Mouse (Mus musculus) erythroblast, embryonic 14.5 days (primary cell): Measurements from ENCODE around the gene Abtb2. TPM values are rescaled to one million over a fixed set of nuclear protein-coding genes. Genes with fewer than 3 reads are reported as not detected.

ENCODE experiments used
- H3K27me3 ChIP-seq: 2 replicates; pipeline ENCODE4 v1.6.1; 2012; ENCODE audit warnings: inconsistent platforms; ENCODE audit not compliant: control insufficient read depth
- H3K36me3 ChIP-seq: 2 replicates; pipeline ENCODE4 v1.6.1; 2012; ENCODE audit warnings: mild to moderate bottlenecking, inconsistent platforms; ENCODE audit not compliant: control insufficient read depth
- H3K4me1 ChIP-seq: 2 replicates; pipeline ENCODE4 v1.6.1; 2012; ENCODE audit warnings: inconsistent platforms; ENCODE audit not compliant: control insufficient read depth
- H3K4me3 ChIP-seq: replicated peaks from 2 replicates; pipeline ENCODE3; 2012; ENCODE audit warnings: moderate library complexity, mild to moderate bottlenecking, inconsistent platforms
- H3K9me3 ChIP-seq: 2 replicates; pipeline ENCODE4 v1.6.1; 2012; ENCODE audit warnings: low read length, inconsistent platforms, mixed read lengths; ENCODE audit not compliant: control insufficient read depth
- GATA1 ChIP-seq: IDR thresholded peaks from 2 replicates; pipeline ENCODE4 v1.6.1; 2012; ENCODE audit warnings: low read length, inconsistent platforms, mixed read lengths
- TAL1 ChIP-seq: IDR thresholded peaks from 3 replicates; pipeline ENCODE4 v1.6.1; 2012; ENCODE audit warnings: low read length, inconsistent platforms, mixed read lengths
- polyA plus RNA-seq: library from polyadenylated mRNA; stranded (reverse); fragments of >175 nt; gene quantifications from 2 replicates; pipeline ENCODE4 v1.2.3, GENCODE M21; 2012

The Abtb2 gene
- polyA plus RNA-seq, 1 experiment, result 0.12 TPM

DNA sequence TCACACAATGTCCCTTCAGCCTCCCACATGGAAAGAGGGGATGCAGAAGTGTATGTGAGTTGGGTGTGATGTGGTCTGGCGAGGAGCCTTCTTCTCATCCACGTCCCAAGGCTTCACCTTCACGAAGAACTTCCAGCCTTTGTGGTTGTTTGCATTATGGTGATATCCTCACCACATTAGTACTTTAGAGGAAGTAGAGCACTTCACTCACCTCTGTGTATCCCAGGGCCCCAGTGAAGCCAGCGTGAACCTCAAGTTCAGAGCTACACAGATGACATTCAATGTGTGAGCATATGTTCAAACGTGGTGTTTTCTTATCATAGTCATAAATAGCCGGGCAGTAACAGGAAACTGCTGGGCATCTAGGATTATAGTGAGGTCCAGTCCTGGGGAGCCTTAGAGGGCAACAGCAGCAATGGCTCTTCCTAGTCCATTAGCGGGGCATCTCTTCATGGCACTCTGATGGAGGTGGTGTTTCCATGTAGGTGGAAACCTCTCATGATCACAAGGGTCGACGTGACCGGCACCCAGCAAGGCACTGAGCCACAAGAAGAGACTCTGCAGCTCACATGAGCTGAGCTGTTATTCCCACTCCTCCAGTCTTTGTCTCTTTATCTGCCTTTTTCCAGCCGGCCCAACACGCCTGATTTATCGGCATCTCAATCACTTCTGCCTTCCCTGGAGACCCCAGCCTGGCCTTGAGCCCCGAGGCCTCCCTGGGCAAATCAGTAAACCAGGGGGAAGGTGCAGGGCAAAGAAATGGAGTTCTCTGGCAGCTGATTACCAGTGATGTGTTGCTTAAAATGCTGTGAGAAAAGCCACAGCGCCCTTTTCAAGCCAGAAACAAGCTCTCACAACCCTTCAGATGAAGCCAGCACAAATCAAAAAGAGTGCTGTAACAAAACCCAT lies 93.8 kb downstream of the Abtb2 start:
- Histone ChIP-seq H3K4me3 (no peak overlapping the region), H3K4me1 (peaks cover 5% of the 10 kb centered on the region), H3K27me3 (peaks cover 5% of the 10 kb centered on the region; the same call in 1 of the 2 replicates), H3K9me3 (no peaks in the 10 kb centered on the region), H3K36me3 (no peaks in the 10 kb centered on the region)
- no peak for TF ChIP-seq TAL1
- TF ChIP-seq GATA1, result no peak

GRCm38 (mm10) chr2:103661696-103662095 lies 95.6 kb downstream of the Abtb2 start:
- TF ChIP-seq TAL1 (no peak), GATA1 (no peak)
- Histone ChIP-seq H3K36me3 (no peaks in the 10 kb centered on the region), H3K9me3 (no peaks in the 10 kb centered on the region), H3K4me3 (no peak overlapping the region), H3K27me3 (peaks cover 5% of the 10 kb centered on the region; the same call in 1 of the 2 replicates), H3K4me1 (no peaks in the 10 kb centered on the region)

- Histone ChIP-seq H3K9me3 (no peaks in the 10 kb centered on the region), H3K4me1 (no peaks in the 10 kb centered on the region), H3K4me3 (no peak overlapping the region), H3K27me3 (peaks cover 5% of the 10 kb centered on the region; the same call in 1 of the 2 replicates), H3K36me3 (no peaks in the 10 kb centered on the region)
- no peak for TF ChIP-seq TAL1
- no peak for TF ChIP-seq GATA1
Observed at GRCm38 (mm10) chr2:103662121-103662520, 96.0 kb downstream of the Abtb2 start.

DNA sequence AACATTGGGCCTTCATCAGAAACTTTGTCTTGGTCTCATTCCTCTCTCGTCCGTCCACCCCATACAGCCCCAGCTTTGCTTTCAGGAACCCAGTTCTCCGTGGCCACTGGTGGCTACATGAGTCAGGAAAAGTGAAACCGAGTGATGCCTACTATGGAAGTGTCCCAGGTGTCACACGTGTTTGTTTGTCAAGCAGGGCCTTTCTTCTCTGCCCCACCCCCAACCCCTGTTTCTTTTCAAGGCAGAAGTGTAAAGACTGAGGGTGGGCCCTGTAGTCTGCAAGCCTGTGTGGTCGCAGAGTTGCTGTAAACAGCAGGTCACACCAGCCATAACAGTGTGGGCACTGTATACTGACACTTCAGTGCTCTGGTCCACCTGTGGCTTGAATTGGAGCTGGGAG lies 98.2 kb downstream of the Abtb2 start:
- H3K36me3 ChIP-seq, result no peaks in the 10 kb centered on the region
- no peaks in the 10 kb centered on the region for H3K4me1 ChIP-seq
- H3K9me3 ChIP-seq, result no peaks in the 10 kb centered on the region
- H3K27me3 ChIP-seq, result peaks cover 5% of the 10 kb centered on the region; the same call in 1 of the 2 replicates
- TF ChIP-seq GATA1, result no peak
- no peak for TF ChIP-seq TAL1
- H3K4me3 ChIP-seq, result no peak overlapping the region

GRCm38 (mm10) chr2:103667962-103668815 lies 102.1 kb downstream of the Abtb2 start:
- Histone ChIP-seq H3K4me1 (no peaks in the 10 kb centered on the region), H3K4me3 (no peak overlapping the region)
- no peak for TF ChIP-seq TAL1
- TF ChIP-seq GATA1, result no peak

GRCm38 (mm10) chr2:103668939-103669338 lies 102.8 kb downstream of the Abtb2 start:
- Histone ChIP-seq H3K4me3 (no peak overlapping the region), H3K4me1 (no peaks in the 10 kb centered on the region), H3K9me3 (no peaks in the 10 kb centered on the region), H3K36me3 (no peaks in the 10 kb centered on the region), H3K27me3 (no peaks in the 10 kb centered on the region)
- TF ChIP-seq TAL1 (no peak), GATA1 (no peak)

More at GRCm38 (mm10) chr2:103667962-103668815, 102.1 kb downstream of the Abtb2 start:
- Histone ChIP-seq H3K27me3 (no peaks in the 10 kb centered on the region), H3K36me3 (no peaks in the 10 kb centered on the region), H3K9me3 (no peaks in the 10 kb centered on the region)

GRCm38 (mm10) chr2:103669561-103669960 lies 103.5 kb downstream of the Abtb2 start:
- no peaks in the 10 kb centered on the region for H3K36me3 ChIP-seq
- no peaks in the 10 kb centered on the region for H3K27me3 ChIP-seq
- no peaks in the 10 kb centered on the region for H3K9me3 ChIP-seq
- H3K4me1 ChIP-seq, result no peaks in the 10 kb centered on the region
- TF ChIP-seq TAL1 (no peak), GATA1 (no peak)
- no peak overlapping the region for H3K4me3 ChIP-seq

DNA sequence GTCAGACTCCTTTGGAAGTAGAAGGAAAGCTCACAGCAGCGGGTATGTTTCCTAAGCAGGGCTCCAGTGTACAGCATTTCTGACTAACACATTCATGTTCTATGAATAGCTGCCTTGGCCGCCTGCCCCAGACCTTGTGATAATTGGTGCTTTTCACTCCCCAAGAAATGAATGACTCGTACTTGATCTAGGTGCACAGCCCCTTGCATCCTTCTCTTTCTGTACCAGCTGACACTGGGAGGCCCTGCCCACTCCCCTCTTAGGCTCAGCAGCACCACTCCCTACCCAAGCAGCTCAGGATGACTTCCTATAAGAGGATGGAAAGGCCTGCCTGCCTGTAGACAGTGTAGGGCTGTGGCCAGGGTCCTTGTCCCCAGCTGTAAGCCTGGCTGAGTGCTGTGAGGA lies 104.2 kb downstream of the Abtb2 start:
- no peaks in the 10 kb centered on the region for H3K9me3 ChIP-seq
- no peaks in the 10 kb centered on the region for H3K36me3 ChIP-seq
- TF ChIP-seq GATA1 (no peak), TAL1 (no peak)
- no peak overlapping the region for H3K4me3 ChIP-seq
- H3K4me1 ChIP-seq, result no peaks in the 10 kb centered on the region
- no peaks in the 10 kb centered on the region for H3K27me3 ChIP-seq
